Mouse (Mus musculus) heart, postnatal 14 days (tissue): ENCODE measurements around the gene Pigr. TPM values are rescaled to one million over a fixed set of nuclear protein-coding genes. Genes with fewer than 3 reads are reported as not detected.

Experiments used
- DNase-seq, 2 experiments: peaks; one replicate each; pipeline ENCODE4 v3.0.0; 2021 to 2022
- intact Hi-C: fragments of 180-260 bp; cut with DNase I; formaldehyde crosslinking; loops from one replicate; pipeline ENCODE4 v1.15.1; 2025
- total RNA-seq, 2 experiments: library from RNA; stranded (reverse); gene quantifications; 2 replicates each; pipeline ENCODE4 v1.2.3; 2021

Pigr gene
- total RNA-seq, 2 experiments from 2014 or later: 0.19 TPM; not detected in 1

- DNase-seq: peak; percentile 23 to 53
- intact Hi-C loops: loop anchor here (5.0 to 10.0 kb wide), 2 partner anchors 330 to 387 kb away; no protein-coding TSS in a partner anchor
Observed at GRCm38 (mm10) chr1:130875139-130875538, 48.7 kb downstream of the Pigr start.

GRCm38 (mm10) chr1:130875910-130876309 lies 49.4 kb downstream of the Pigr start:
- DNase-seq: no peak
- intact Hi-C loops: loop anchor here (1.0 to 10.0 kb wide), 3 partner anchors 177 to 386 kb away; no protein-coding TSS in a partner anchor

DNA sequence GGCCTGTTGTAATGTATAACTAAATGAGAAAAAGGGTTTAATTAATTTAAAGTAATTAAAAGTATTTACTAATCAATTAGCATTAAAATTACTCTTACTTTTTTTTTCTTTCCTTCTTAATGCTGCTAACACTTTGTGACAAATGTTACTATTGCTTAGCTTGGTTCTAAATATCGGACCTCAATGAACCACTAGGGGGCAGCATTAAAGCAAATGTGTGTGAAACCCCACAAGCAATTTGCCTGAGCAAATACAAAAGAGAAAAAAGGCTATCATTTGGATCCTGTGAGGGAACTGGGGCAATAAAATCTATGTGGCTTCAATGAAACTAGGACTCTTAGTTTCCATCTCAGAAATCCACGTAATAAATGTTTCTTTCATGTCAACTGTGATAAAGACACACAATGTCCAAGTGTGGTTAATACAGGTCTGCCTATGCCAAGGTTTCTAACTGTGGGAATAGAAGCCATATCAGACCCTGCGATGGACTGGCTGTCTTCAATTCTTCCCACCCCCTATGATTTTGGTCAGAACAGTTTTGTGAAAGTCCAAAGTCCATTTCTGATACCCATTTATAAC lies 50.5 kb downstream of the Pigr start:
- DNase-seq: peak; percentile 15 to 59
- intact Hi-C loops: loop anchor here (1.0 to 10.0 kb wide), 4 partner anchors 102 to 385 kb away; no protein-coding TSS in a partner anchor

DNA sequence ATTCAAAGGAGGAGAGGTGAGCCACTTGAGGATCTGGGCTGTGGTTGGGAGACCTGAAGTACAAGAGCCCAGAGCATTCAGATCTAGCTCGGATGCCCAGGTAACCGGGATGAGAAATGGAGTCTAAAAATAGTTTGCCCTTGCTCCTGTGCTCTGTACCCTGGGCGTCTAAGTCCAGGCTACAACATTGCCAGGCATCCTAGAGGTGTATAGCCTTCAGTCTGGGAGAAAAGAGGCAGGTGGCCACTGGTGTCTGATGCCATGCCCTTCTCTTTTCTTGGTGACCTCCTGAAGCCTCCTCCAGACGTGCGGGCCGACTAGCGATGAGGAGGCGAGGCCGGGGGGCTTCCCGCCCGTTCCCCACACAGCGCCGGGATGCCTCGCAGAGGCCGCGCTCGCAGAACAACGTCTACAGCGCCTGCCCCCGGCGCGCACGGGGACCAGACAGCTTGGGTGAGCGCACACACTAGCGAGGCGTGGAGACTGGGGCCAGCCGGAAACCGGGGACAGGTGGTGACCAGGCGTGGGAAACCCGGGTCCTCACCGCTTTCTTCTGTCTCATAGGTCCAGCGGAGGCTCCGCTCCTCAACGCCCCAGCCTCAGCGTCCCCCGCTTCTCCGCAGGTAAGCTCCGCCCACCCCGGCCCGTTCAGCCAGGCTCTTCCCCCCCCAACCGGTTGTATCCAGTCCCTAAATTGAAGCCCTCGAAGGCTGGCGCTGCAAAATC lies 51.6 kb downstream of the Pigr start:
- peak; percentile 3 to 7 for DNase-seq

DNA sequence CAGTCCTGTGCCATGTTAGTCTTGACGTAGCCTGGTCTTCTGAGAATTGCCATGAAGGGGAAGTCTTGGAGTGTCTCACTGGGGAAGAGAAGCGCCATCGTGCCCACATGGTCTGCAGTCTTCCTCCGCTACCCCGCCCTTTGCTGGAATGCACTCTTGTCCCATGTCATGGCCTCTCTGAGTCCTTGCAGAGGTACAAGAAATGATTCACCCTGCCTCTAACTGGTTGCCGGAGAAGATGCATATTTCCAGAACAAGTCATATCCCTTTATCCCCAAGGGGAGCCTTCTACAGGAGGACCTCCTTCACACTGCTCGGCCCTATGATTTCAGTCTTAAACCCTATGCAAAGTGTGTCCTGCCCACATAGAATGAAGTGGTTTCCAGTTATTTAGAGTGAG lies 53.4 kb downstream of the Pigr start:
- intact Hi-C loops: loop anchor here (5.0 to 10.0 kb wide), 2 partner anchors 335 to 382 kb away; no protein-coding TSS in a partner anchor
- no peak for DNase-seq

More for the DNA sequence above, 51.6 kb downstream of the Pigr start:
- intact Hi-C loops: loop anchor here (1.0 to 10.0 kb wide), 3 partner anchors 101 to 384 kb away; no protein-coding TSS in a partner anchor

- intact Hi-C loops: no loop called here
- no peak for DNase-seq
Observed at GRCm38 (mm10) chr1:130883146-130883545, 56.7 kb downstream of the Pigr start.

DNA sequence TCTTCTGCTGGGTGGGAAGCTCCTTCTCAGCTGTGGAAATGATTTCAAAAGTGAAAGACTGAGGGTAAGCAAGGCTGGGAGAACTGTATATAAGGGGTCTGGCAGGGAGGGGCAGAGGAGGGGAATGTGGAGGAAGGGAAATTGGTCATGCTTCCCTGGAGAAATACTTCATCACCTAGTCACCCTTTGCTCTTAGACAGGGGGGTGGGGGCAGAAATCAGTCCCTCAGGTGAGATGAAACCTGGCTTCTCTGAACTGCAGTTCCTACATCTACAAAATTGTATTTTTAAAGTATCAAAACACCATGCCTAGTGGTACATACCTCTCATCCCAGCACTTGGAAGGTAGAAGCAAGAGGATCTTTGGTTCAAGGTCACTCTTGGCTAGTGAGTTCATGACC lies 60.9 kb downstream of the Pigr start, which contains the start of gene Il24:
Il24 (minus strand) TSS at position 101 of the 400 bp plus-strand sequence.
- intact Hi-C loops: no loop called here
- DNase-seq: no peak

- no peak for DNase-seq
- intact Hi-C loops: no loop called here
Observed at GRCm38 (mm10) chr1:130892446-130892845, 66.0 kb downstream of the Pigr start.

DNA sequence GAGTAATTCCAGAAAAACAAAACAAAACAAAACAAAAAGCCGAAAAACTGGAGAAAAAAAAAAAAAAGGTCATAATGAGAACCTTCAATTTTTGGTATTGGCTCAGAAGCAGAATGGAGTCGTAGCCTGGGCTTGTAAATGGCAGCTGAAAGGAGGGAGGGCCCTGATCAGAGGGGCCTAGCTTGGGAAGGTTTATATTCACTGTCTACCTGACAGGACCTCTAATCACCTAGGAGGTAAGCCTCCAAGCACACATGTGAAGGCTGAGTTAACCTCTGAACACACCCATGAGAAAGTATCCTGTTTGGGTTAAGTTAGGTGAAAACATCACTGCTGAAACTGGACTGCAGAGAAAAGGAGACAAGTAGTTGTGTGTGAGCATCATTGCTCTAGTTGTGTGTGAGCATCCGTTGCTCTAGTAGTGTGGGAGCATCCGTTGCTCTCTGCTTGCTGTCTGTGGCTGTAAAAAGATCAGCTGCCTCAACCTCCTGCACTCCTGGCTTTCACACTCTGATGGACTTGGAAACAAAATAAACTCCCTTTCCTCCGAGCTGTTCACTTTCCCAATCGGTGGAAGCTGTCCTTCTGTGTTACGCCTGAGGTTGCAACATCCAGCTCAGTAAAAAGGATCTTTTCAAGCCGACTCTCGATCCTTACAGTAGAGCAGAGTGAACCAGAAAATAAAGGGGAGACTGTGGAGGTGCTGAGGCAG lies 67.0 kb downstream of the Pigr start:
- intact Hi-C loops: no loop called here
- no peak for DNase-seq

- intact Hi-C loops: no loop called here
- no peak for DNase-seq
Observed at GRCm38 (mm10) chr1:130894468-130894867, 68.0 kb downstream of the Pigr start.

Other genes starting within 250 kb of the Pigr start
- gene Zp3r, start 197.1 kb upstream of the Pigr start, total RNA-seq: not detected
- gene C4bp, start 165.1 kb upstream of the Pigr start, total RNA-seq: not detected
- gene Gm29427, start 110.9 kb upstream of the Pigr start, total RNA-seq: not detected
- gene Yod1, start 109.4 kb upstream of the Pigr start, total RNA-seq: 1 to 10 TPM; 6.3 to 6.6 TPM
- 10 to 100 TPM; 65.7 to 70.8 TPM for gene Pfkfb2, start 97.4 kb upstream of the Pigr start, total RNA-seq
- under 1 TPM; 0.57 to 0.73 TPM for gene AA986860, start 94.7 kb upstream of the Pigr start, total RNA-seq
- under 1 TPM; 0.17 to 0.41 TPM for gene Fcamr, start 25.8 kb upstream of the Pigr start, total RNA-seq
- gene Fcmr, start 39.0 kb downstream of the Pigr start, total RNA-seq: under 1 TPM; 0.41 to 0.61 TPM
- not detected for gene Il24, start 60.8 kb downstream of the Pigr start, total RNA-seq
- gene Il20, start 84.8 kb downstream of the Pigr start, total RNA-seq: not detected
- gene Il19, start 113.4 kb downstream of the Pigr start, total RNA-seq: not detected
- gene Il10, start 193.2 kb downstream of the Pigr start, total RNA-seq: not detected